Mouse (Mus musculus) ovary, postnatal 14 days (tissue): ENCODE results near the gene Cxadr.

Source experiments
- DNase-seq: peaks from one replicate; pipeline ENCODE4 v3.0.0; 2022; ENCODE audit warnings: low spot score

The Cxadr gene

DNA sequence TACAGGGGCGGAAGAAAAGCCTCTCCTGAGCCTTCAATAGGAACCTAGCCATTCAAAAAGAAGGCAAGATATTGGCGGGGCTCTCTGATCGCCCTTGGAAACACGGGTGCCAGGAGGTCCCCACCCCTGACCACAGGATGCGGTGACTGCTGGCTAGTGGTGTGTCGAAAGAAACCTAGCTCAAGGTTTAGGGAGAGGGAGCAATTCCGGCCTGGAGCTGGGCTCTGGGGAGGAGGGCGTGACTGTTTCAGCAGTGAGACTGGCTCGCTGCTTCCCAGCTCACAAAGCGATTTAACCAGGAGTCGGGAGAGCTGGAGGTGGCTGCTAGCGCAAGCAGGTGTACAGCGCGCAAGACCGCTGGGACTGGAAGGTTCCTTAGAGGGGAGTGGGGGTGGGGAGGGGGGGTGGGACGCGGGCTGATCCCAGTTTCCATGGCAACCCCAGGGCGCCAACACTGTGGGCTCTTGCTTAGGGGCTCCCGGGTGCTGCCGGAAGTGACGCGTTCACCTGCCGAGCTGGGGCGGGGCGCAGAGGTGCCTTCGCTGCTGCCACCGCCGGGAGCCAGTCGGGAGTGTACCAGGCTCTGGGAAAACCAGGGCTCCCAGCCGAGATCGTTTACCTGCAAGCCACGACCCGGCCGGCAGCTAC is at the start of gene Cxadr:
Cxadr (plus strand) TSS at position 307 of the 648 bp plus-strand sequence.
- DNase-seq, result peak; percentile 52

DNA sequence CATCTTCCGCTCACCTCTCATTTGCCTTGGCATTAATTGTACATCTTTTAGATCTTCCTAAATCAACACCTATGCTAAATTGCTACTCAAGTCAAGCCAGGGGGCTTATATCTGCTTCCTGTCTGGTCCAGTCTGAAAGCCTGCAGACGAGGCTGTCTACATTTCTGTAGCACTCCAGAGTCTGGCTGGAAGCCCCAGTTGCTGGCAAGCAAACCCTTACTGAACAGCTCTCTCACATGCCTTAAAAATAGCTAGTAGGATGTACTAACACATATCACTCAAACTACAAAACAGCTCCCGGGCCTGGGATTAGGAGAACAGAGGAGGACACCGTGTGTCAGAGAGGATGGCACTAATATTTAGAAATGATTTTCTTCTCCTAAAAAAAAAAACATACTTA is 42.3 kb upstream of the Cxadr start:
- DNase-seq, result no peak

DNA sequence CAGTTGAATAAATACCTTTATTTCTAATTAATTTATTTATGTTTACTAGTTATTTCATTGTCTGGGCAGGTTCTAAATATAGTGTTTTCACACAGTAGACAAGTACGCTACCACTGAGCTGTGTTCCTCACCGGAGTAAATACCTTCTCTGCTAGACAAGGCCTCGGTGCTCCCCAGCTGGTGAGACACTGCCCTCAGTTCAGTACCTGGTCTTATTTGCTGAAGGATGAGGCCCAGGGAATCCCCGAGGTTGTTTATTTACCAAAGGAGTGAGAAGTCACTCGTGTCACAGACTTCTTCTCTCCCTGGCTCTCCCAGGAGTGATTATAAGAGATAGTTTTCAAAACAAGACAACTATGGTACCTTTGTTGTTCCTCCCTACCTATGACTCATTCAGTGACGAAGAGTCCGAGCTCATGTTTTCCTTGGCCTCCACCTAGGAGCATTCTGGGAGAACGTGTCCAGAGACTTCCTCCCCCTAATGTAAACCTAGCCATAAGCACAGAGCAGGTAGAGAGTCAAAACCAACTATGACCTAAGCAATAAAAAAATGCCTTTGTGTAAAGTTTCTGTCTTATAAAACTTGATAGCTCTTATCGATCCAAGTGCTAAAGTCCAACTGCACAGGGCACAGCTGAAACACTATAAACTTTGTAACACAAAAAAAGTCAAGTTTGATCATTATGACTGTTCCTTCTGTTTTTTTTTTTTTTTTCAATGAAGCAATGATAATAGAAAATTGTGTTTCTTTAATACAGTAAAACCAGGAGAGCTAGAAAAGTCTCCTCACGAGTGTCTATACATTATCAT is 41.0 kb upstream of the Cxadr start:
- no peak for DNase-seq

DNA sequence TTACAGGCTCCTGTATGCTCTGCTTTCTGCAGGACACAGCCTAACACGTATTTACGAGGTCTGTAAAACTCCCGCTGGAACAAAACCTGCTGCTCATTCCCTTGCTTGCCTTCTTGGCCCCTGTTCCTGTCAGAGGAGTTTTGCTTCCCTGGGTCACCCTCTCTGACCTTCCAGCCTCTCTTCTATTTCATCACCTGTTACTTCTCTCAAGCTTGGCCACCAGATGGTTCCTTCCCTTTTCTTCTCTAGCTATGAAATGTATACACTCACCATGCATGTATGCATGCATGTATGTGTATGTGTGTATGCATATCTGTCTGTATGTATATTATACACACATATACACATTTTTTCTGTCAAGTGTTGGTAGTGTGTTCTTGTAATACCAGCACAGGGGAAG is 39.8 kb upstream of the Cxadr start:
- DNase-seq, result no peak

DNA sequence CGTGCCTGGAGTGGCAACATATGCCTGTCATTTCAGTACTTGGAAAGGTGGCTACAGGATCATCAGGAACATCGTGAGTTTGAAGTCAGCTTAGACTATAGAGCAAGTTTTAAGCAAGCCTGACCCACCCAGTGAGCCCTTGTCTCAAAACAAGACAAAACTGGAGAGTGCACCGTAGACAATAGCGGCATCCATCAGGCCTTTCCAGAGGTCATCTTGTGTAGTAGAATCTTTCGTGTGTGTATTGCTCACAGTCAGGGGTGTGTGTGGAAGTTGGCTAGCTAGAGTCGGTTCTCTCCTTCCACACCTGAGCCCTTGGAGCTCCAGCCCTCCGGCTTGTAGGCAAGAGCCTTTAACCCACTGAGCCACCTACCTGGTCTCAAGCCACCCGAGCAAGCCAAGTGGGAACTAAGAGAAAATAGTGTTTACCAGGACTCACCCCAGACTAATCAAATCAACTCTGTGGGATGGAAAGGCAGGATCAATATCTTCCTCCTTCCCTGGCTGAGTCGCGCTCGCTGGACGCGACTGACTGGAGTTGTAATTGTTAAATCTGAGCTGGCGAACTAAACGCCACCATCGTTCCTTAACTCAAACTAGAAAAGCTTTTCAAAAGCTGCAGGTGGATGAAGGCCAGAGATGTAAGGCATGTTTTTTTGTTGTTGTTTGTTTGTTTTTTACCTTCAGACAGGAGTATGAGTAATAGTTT is 36.7 kb upstream of the Cxadr start:
- no peak for DNase-seq

DNA sequence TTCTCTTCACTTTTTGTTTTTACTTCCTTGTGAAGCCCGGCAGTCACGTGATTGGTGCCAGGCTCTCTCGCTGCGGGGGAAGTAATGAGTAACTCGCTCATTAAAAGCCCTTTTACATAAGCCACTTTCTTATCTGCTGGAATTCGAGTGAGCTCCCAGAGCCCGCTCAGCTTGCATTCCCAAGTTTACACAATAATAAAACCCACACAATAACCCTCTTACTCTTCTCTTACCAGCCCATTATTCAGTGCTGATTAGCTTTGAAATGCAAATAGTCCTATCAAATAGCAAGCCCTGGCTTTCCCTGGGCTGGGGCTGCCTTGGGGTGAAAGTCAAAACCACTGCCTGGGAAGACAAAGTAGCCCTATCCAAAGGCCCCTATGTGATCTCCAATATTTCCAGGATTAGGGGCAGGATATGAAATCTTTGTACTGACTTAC is 36.1 kb upstream of the Cxadr start:
- DNase-seq, result peak; percentile 17

DNA sequence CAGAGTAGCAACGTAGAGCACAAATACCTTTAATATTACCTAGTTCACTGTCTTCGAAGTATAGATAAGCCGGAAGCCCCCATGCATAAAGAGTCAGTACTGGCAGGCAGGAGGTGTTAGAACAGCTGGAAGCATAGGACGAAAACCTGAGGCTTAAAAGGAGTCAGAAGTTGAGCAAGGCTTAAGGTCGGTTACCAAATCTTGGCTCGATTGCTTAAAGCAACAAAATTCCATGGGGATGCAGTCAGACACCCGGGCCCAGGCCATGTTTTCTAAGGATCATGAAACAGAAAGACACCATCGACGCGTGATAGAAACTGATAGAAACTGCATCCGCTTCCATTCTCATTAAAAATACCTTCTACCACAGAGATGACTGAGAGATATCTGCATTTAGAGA is 35.5 kb upstream of the Cxadr start:
- no peak for DNase-seq

DNA sequence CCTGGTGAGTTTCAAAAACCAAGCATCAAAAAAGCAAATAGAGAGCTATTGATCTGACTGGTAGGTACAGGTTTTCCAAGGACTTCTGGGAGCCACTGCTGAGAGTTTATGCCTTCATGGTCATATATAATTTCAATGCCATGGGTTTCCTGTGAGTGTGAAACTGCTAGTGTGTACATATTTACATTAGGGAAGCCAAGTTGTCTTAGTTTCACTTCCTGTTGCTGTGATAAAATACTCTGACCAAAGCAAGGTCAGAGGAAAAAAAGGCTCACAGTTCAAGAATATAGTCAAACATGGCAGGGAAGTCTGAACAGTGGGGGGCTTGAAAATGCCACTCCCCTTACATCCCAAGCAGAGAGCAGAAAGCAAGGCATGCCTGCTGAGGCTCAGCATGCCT is 33.8 kb upstream of the Cxadr start:
- no peak for DNase-seq

DNA sequence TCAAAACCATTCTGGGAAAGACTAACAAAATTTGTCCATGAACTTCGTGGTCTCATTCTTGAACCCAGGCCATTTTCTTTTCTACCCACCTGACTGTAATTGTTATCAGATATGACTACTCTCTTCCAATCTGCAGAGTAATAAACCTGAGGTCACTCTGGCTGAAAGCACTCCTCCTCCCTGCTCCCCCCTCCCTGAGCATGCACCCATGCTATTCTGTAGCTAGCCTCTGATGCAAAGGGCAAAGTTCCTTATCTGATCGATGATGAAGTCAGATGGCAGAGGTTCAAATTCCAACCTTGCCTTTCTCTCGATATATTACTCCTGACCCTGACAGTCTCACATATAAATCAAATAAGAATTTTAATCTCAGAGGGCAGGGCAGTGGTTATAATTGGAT is 33.1 kb upstream of the Cxadr start:
- DNase-seq, result no peak

DNA sequence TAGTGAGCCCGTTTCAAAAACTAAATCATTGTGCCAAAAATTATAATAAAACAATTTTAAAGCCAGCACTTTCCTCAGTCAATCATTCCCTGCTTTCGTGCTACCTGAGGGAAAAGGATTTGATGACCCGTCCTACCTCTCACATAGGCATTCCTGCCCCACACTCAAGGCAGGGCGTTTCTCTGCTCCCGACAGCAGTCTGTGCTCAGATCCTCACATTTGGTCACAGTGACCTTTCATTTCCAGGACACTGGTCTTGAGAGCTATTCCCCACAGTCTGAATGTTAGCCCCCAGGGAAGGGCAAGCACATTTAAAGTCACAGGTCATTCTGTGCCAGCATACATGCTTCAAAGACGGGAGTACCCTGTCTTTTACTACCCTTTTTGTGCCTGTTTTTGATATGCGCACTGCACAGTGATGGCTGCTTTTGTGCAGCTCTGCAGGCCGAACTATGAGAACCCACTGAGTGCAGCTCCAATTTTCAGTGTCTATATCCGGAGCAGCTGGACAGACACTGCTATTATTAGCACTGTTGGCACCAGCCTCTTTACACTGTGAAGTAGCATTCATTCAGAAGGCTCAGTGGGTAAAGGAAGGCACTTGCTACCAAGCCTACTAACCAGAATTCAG is 26.3 kb upstream of the Cxadr start:
- DNase-seq, result no peak

DNA sequence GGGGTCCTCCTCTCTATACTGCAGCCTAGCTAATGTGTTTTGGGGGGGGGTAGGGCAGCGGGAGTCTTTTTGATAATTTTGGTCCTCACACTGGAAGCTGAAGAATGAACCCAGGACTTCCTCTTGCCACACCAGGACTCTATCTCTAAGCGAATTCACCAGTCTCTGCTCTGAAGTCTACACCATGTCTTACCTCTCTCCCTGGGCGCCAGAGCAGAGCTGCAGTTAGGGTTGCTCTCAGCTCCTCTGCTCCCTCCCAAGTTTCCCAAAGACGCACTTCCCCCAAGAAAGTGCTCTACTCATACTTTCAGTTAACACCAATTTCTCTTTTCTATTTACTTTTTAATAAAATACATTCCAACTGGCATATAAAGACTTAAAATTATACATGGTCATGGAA is 23.7 kb upstream of the Cxadr start:
- DNase-seq, result no peak

DNA sequence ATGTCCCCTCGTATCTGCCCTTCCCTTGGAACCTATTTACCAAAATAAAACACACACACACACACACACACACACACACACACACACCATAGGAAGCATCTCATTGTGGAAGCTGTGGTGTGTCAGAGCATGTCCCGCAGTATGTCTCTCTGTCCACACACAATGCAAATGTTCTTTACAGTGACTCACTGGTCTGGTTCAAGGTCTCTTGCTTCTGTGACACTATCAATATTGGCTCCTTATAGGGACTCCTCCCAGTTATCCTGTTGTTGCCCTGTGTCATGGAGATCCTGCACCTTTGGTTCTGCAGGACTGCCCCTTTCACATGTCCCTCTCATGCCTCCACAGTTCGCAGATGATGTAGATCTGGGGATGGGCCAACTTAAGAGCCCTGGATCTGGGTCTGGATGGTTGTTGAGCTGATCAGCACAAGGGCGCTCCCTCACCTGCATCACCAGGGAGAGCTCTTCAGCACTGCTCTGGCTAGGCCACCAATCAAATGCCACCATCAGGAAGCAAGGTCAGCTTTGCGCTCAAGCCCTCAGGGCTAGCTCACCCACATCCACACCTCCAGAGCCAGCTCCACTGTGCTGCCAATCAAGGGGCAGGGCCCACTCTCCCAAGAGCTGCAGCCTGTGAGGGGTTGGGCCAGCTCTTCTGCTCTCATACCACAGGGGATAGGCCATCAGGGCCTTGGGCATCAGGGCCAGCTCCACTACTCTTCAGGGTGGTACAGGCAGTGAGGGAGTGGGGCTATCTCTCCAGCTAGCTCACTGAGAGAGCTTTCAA is 21.0 kb upstream of the Cxadr start:
- no peak for DNase-seq

DNA sequence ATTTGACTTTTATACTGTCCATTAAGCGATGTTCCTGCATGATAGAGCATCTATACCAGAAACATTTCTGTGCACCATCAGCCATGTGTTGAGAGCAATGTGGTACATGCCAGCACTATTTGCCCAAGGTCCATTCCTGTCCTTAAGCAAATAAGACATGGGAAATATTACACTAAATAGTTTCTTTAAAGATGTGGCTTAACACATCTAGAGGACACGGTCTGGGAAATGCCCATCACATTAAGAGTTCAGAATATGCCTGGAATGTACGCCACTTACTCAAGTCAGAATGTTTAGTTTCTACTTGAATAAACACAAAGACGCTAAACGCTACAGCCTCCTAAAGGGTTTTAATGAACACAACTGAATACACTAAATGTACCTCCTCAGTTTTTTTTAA is 18.1 kb upstream of the Cxadr start:
- no peak for DNase-seq

DNA sequence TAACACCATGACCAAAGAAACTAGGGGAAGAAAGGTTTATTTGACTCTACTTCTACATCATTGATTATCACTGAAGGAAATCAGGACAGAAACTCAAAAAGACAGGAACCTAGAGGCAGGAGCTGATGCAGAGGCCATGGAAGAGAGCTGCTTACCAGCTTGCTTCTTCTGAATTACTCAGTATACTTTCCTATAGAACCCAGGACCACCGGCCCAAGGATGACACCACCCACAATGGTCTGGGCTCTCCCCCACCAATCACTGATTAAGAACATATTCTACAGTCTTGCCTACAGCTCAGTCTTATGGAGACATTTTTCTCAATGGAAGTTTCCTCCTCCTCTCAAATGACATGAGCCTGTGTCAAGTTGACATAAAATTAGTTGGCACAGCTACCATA is 7.2 kb upstream of the Cxadr start:
- no peak for DNase-seq

DNA sequence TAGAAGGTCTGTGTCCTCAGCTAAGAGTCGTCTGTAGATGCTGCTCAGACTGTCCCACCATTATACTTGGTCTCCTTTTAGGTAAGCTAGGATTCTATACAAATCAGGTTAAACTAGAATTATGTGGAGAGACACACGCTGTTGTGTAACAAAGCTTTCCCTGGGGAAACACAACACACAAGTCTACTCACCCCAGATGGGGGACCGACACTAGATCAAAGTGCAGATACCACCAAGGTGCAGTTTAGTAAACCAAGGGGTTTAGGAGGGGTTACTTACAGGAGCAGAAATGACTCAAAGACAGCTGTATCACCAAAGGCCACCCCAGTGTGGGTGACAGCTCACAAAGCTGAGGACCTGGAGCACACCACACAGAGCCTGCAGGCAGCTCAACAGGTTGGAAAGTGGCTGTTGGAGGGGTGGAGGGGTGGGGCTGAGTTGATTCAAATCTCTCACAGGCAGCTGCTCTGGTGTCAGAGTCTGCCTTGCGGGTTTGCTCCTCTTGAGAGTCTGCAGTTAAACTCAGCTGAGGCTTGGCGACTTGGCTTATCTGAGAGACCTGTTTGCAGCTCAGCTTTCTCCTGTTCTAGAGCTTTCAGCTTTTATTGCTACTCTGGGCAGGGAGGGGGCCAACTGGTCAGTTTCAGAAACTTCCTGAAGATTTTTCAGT is 6.5 kb upstream of the Cxadr start:
- no peak for DNase-seq

DNA sequence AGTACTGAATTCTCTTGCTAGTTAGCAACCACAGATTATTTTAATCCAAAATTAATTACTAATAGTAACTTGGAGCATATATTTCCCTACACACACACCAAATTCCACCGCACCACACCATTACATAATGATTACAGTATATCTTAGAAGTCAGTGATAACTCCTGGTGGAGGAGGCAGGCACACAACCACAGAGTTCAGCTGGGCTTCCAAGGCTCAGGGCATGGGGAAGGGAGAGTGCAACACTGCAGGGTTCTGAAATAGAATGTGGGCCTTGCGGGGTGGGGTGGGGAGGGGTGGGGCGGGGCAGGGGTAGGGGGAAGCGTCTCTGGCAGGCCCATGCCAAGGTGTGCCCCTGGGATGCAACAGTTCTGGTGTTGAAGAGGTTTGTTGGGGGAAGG is 5.7 kb upstream of the Cxadr start:
- no peak for DNase-seq

DNA sequence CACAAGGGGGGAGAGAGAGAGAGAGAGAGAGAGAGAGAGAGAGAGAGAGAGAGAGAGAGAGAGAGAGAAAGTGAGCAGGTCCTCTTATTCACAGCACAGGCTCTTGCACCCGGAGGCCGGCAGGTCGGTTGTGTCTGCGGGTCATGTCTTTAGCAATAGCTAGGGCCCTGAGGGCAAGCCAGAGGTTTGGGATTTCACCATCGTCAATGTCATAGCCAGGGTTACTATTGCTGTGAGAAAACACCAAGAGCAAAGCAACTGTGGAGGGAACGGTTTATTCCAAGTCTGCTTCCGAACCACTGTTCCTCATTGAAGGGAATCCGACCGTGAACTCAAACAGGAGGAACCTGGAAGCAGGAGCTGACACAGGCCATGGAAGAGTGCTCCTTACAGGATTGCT is 5.2 kb upstream of the Cxadr start:
- DNase-seq, result no peak

DNA sequence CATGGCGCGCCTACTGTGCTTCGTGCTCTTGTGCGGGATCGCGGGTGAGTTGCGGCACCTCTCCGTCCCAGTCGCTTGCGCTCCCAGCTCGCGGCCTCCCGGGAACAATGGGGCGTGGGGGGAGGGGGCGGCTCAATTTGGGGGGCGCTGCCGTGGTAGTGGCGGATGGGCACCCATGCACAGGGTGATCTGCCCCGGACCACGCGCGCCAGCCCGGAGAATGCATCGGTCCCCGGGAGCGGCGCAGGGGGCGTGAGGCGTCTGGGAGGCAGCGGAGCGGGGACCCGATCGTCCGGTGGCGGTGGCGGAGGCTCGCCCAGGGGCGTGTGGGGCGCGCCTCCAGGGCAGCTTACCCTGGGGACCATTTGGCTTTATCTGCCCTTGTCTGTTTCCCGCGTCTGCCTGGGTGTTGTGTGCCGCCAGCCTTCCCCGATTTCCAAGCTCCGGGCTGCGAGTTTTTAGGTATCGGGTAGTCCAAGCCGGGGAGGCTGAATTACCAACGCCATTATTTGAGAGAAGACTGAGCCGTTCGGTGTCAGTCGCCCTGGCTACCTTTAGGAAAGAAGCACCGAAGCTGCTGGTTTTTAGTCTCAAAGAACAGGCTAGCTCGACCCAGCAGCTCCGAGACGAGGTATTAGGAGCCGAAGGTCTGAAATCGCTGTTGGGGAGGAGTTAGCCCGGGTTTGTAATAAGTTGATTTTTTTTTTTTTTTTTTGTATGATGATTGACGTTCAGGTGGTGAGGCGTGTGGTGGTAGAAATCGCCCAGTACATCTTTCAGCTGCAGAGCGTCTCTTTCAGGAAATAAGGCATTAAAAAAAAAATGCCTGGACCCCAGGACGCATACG is 765 bp downstream of the Cxadr start:
- peak; percentile 20 for DNase-seq

DNA sequence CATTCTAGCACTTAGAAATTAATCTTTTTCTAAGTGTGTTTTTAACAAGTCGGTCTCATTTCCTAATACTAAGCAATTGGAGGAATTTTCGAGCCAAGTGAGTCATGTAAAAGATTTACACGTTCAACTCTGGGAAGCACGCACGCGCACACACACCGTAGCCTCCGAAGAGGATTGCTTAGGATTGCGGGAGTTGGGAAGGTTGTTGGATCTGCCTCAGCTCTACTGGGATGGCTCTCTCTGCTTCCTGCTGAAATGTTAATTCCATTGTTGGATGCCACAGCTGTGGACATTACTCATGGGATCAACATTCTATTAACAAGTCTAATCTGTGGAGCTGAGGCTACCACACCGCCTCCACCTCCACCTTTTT is 1.4 kb downstream of the Cxadr start:
- DNase-seq, result no peak

DNA sequence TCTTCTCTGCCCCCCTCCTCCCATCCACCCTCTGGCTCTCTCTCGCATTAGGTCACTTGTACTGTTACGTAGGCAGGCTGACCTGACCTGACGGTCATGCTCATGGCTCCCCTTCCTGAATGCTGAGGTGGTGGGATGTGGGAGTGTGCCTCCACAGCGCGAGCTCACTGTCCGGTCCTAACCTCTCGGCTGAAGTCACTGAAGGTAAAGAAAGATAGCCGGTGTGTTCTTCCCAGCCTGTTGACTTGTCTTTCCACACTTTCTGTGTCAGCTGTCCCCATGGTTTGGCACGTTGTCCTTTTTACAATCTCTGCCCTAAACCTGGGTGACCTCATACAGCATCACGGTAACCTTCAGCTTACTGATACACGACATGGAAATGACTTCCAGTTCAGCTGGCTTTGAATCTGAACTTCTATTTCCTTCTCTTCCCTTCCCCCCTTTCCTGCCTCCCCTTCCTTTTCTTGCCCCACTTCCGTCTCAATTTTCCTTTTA is 4.4 kb downstream of the Cxadr start:
- no peak for DNase-seq
